Mouse (Mus musculus) gastrocnemius, postnatal 36 days (tissue): ENCODE data around the gene Npy4r. TPM values are rescaled to one million over a fixed set of nuclear protein-coding genes. Genes with fewer than 3 reads are reported as not detected.
A peak's percentile ranks its signal among the peaks of the same experiment; 100 is the strongest.

Experiments
- DNase-seq, 2 experiments: peaks; one replicate each; pipeline ENCODE4 v3.0.0; 2022
- intact Hi-C: fragments of 180-260 bp; cut with DNase I; formaldehyde crosslinking; loops from one replicate; pipeline ENCODE4 v1.15.1; 2025
- total RNA-seq, 2 experiments: library from RNA; stranded (reverse); gene quantifications; 2 replicates each; pipeline ENCODE4 v1.2.3; 2021

The Npy4r gene
- total RNA-seq, 2 experiments from 2014 or later = 0.10 TPM

GRCm38 (mm10) chr14:34120016-34120910 lies 32.0 kb downstream of the Npy4r start:
- no peak for DNase-seq
- intact Hi-C loops = no loop called here

GRCm38 (mm10) chr14:34119046-34119723 lies 33.1 kb downstream of the Npy4r start:
- intact Hi-C loops = no loop called here

GRCm38 (mm10) chr14:34114311-34114710 lies 38.0 kb downstream of the Npy4r start:
- intact Hi-C loops = no loop called here
- no peak for DNase-seq

More at GRCm38 (mm10) chr14:34119046-34119723, 33.1 kb downstream of the Npy4r start:
- DNase-seq = no peak

- intact Hi-C loops = loop anchor here (5.0 to 10.0 kb wide), 4 partner anchors 45 to 257 kb away; partner anchors contain the start of gene Npy4r
- no peak for DNase-seq
These were observed 44.7 kb downstream of the Npy4r start for GRCm38 (mm10) chr14:34107594-34107993.

- intact Hi-C loops = loop anchor here (5.0 to 10.0 kb wide), 4 partner anchors 46 to 258 kb away; partner anchors contain the start of gene Npy4r
- no peak for DNase-seq
These were observed 45.8 kb downstream of the Npy4r start for GRCm38 (mm10) chr14:34106389-34107062.

GRCm38 (mm10) chr14:34104892-34105291 lies 47.4 kb downstream of the Npy4r start:
- DNase-seq = peak; percentile 53 to 65
- intact Hi-C loops = loop anchor here (5.0 to 10.0 kb wide), 4 partner anchors 47 to 260 kb away; partner anchors contain the start of gene Npy4r

GRCm38 (mm10) chr14:34103855-34104254 lies 48.4 kb downstream of the Npy4r start:
- intact Hi-C loops = loop anchor here (2.0 to 10.0 kb wide), 2 partner anchors 23 to 261 kb away; no protein-coding TSS in a partner anchor

GRCm38 (mm10) chr14:34102601-34103000 lies 49.7 kb downstream of the Npy4r start, which contains the start of gene A630023A22Rik:
Gene A630023A22Rik, minus strand, starts transcription at chr14:34102754.
- no peak for DNase-seq
- intact Hi-C loops = loop anchor here (2.0 to 10.0 kb wide), 2 partner anchors 22 to 262 kb away; no protein-coding TSS in a partner anchor

More at GRCm38 (mm10) chr14:34103855-34104254, 48.4 kb downstream of the Npy4r start:
- DNase-seq = no peak

GRCm38 (mm10) chr14:34096161-34096560 lies 56.1 kb downstream of the Npy4r start:
- intact Hi-C loops = no loop called here
- DNase-seq = no peak

Other genes starting within 250 kb of the Npy4r start
- 1 to 10 TPM; 1.5 to 2.5 TPM for gene Gdf10, start 228.9 kb downstream of the Npy4r start, total RNA-seq
- not detected for gene Gdf2, start 211.4 kb downstream of the Npy4r start, total RNA-seq
- not detected for gene Rbp3, start 198.5 kb downstream of the Npy4r start, total RNA-seq
- gene Zfp488, start 173.7 kb downstream of the Npy4r start, total RNA-seq = not detected
- gene Gm30083, start 137.3 kb downstream of the Npy4r start, total RNA-seq = not detected
- not detected for gene Gm5460, start 135.7 kb downstream of the Npy4r start, total RNA-seq
- gene Antxrl, start 99.8 kb downstream of the Npy4r start, total RNA-seq = not detected
- under 1 TPM; 0.54 to 0.67 TPM for gene Anxa8, start 66.5 kb downstream of the Npy4r start, total RNA-seq
- not detected for gene A630023A22Rik, start 49.7 kb downstream of the Npy4r start, total RNA-seq
- gene Gprin2, start 49.2 kb upstream of the Npy4r start, total RNA-seq = under 1 TPM in 1 of 2 experiments, not detected in 1; 0.05 TPM
- gene Syt15, start 67.1 kb upstream of the Npy4r start, total RNA-seq = under 1 TPM; 0.36 to 0.57 TPM
- gene Shld2, start 158.0 kb upstream of the Npy4r start, total RNA-seq = 10 to 100 TPM in 1 of 2 experiments, 1 to 10 TPM in 1; 9.5 to 10.6 TPM
- 100 to 1,000 TPM in 1 of 2 experiments, 10 to 100 TPM in 1; 99.3 to 134 TPM for gene Glud1, start 158.2 kb upstream of the Npy4r start, total RNA-seq
- gene Fam25c, start 202.9 kb upstream of the Npy4r start, total RNA-seq = not detected
- 1 to 10 TPM; 2.8 to 6.0 TPM for gene Sncg, start 222.3 kb upstream of the Npy4r start, total RNA-seq
- 10 to 100 TPM; 10.1 to 11.4 TPM for gene Mmrn2, start 223.0 kb upstream of the Npy4r start, total RNA-seq